ENCODE assay signal across 14 mouse cellular contexts in genomic region chr4:32952681-32953080, GRCm38 (mm10). TPM values are rescaled to one million over a fixed set of nuclear protein-coding genes. Genes with fewer than 3 reads are reported as not detected.
DNase-seq lines count a peak whose midpoint lies in the region; ATAC-seq and TF ChIP-seq lines count a peak whose summit lies in the region.
"Had no signal": no experiment of that assay in that cellular context is flagged by ENCODE, and none has a peak within 500 bp of the region (broad histone marks: within the 10 kb centered on the region; RNA-seq: fewer than 3 reads in every experiment).

No protein-coding gene starts in this region.

- peaks cover 13% of the 10 kb centered on the region for H3K27me3 ChIP-seq in heart, embryonic 15.5 days
- H3K27me3 ChIP-seq in stomach, embryonic 14.5 days (ENCODE audit: control insufficient read depth, insufficient read depth, low read length): no peaks in the 10 kb centered on the region
- H3K27me3 ChIP-seq in stomach, postnatal 0 days (ENCODE audit: control insufficient read depth, insufficient read depth, low read length): no peaks in the 10 kb centered on the region
- H3K27me3 ChIP-seq in limb, embryonic 12.5 days: peaks cover 23% of the 10 kb centered on the region; the same call in 1 of the 2 replicates

- H3K27ac ChIP-seq in heart, embryonic 15.5 days: no peak overlapping the region
- no peak overlapping the region for H3K27ac ChIP-seq in stomach, embryonic 14.5 days (ENCODE audit: low read length)
- H3K27ac ChIP-seq in stomach, postnatal 0 days (replicated peaks): no peak overlapping the region
- H3K27ac ChIP-seq in limb, embryonic 12.5 days: no peak overlapping the region
- H3K27ac ChIP-seq: forebrain, embryonic 13.5 days had no signal

- no peaks in the 10 kb centered on the region for H3K9me3 ChIP-seq in heart, embryonic 15.5 days (replicated peaks)
- no peaks in the 10 kb centered on the region for H3K9me3 ChIP-seq in stomach, embryonic 14.5 days (ENCODE audit: control insufficient read depth, low read depth, low read length)
- H3K9me3 ChIP-seq in stomach, postnatal 0 days (ENCODE audit: control insufficient read depth, low read length): no peaks in the 10 kb centered on the region
- no peaks in the 10 kb centered on the region for H3K9me3 ChIP-seq in limb, embryonic 12.5 days
- H3K9me3 ChIP-seq: forebrain, embryonic 13.5 days had no signal

- no peaks in the 10 kb centered on the region for H3K36me3 ChIP-seq in heart, embryonic 15.5 days
- H3K36me3 ChIP-seq in stomach, embryonic 14.5 days (ENCODE audit: control insufficient read depth, insufficient read depth, low read length): no peaks in the 10 kb centered on the region
- H3K36me3 ChIP-seq in stomach, postnatal 0 days (ENCODE audit: control insufficient read depth, insufficient read depth, low read length): no peaks in the 10 kb centered on the region
- no peaks in the 10 kb centered on the region for H3K36me3 ChIP-seq in limb, embryonic 12.5 days

- H3K4me2 ChIP-seq in heart, embryonic 15.5 days: peak overlapping the region; percentile 95; the same call in 1 of the 2 replicates
- peak overlapping the region; percentile 97 for H3K4me2 ChIP-seq in stomach, embryonic 14.5 days (replicated peaks; ENCODE audit: low read depth, low read length)
- H3K4me2 ChIP-seq in stomach, postnatal 0 days (replicated peaks; ENCODE audit: low read depth): no peak overlapping the region; the same call in 1 of the 2 replicates
- H3K4me2 ChIP-seq in limb, embryonic 12.5 days: peak overlapping the region; percentile 89

- TF ChIP-seq CTCF in stomach, postnatal 0 days (IDR thresholded peaks at IDR 0.05; ENCODE audit: low read depth): no peak

- peaks cover 24% of the 10 kb centered on the region for H3K4me1 ChIP-seq in heart, embryonic 15.5 days (replicated peaks)
- H3K4me1 ChIP-seq in stomach, embryonic 14.5 days (ENCODE audit: control insufficient read depth, insufficient read depth, low read length): peaks cover 10% of the 10 kb centered on the region; the same call in 1 of the 2 replicates
- 0 out of 2 replicates have a peak, but pooled peaks cover 2% of the 10 kb centered on the region for H3K4me1 ChIP-seq in stomach, postnatal 0 days (replicated peaks; ENCODE audit: control insufficient read depth, insufficient read depth)
- H3K4me1 ChIP-seq in limb, embryonic 12.5 days (replicated peaks): peaks cover 22% of the 10 kb centered on the region

- 0 out of 2 replicates have a peak overlapping the region, but pooled peaks have one; percentile 78 for H3K4me3 ChIP-seq in heart, embryonic 15.5 days
- H3K4me3 ChIP-seq in stomach, embryonic 14.5 days (ENCODE audit: low read depth, low read length): no peak overlapping the region
- no peak overlapping the region for H3K4me3 ChIP-seq in stomach, postnatal 0 days (ENCODE audit: low read depth, low read length)
- peak overlapping the region; percentile 69 for H3K4me3 ChIP-seq in limb, embryonic 12.5 days (replicated peaks)

- no peak for ATAC-seq in heart, embryonic 15.5 days (replicated peaks; ENCODE audit: insufficient number of reproducible peaks, insufficient read depth, low FRiP score, low read depth)
- no peak for ATAC-seq in stomach, embryonic 14.5 days (ENCODE audit: insufficient number of reproducible peaks, insufficient read depth, low FRiP score, low read depth)
- ATAC-seq in stomach, postnatal 0 days (ENCODE audit: low FRiP score, low TSS enrichment): no peak
- no peak for ATAC-seq in limb, embryonic 12.5 days (ENCODE audit: insufficient number of reproducible peaks, insufficient read depth, low FRiP score, low TSS enrichment, low read depth)
- no peak for ATAC-seq in monocyte, adult 5-6 weeks (replicated peaks; ENCODE audit: insufficient number of reproducible peaks, low FRiP score, low TSS enrichment, poor library complexity, severe bottlenecking)
- ATAC-seq: forebrain, embryonic 13.5 days had no signal

- no peak for TF ChIP-seq EP300 in stomach, postnatal 0 days (optimal IDR thresholded peaks at IDR 0.05)

- WGBS in heart, embryonic 15.5 days: 17% methylated on average over 7 of the region's 7 CpGs
- 3% methylated on average over 7 of the region's 7 CpGs for WGBS in stomach, embryonic 14.5 days
- WGBS in stomach, postnatal 0 days: 10% methylated on average over 7 of the region's 7 CpGs
- 2% methylated on average over 7 of the region's 7 CpGs for WGBS in limb, embryonic 12.5 days

- H3K9ac ChIP-seq in heart, embryonic 15.5 days: no peak overlapping the region
- no peak overlapping the region for H3K9ac ChIP-seq in stomach, embryonic 14.5 days (replicated peaks; ENCODE audit: low read depth, low read length)
- H3K9ac ChIP-seq in stomach, postnatal 0 days (ENCODE audit: low read length): no peak overlapping the region
- no peak overlapping the region for H3K9ac ChIP-seq in limb, embryonic 12.5 days (replicated peaks)
- H3K9ac ChIP-seq: forebrain, embryonic 13.5 days; lung, embryonic 14.5 days had no signal

- intact Hi-C loops in heart, postnatal 10 days (cut with DNase I): loop anchor here (5.0 kb wide), 4 partner anchors 165 to 365 kb away; no protein-coding TSS in a partner anchor

- DNase-seq in heart, postnatal 10 days: no peak
- DNase-seq in stomach, postnatal 0 days (ENCODE audit: low spot score): no peak
- no peak for DNase-seq in retina, embryonic 14.5 days (ENCODE audit: low spot score)
- DNase-seq in gastrocnemius, postnatal 10 days: no peak
- DNase-seq: adrenal gland, postnatal 36 days; cerebellum, postnatal 14 days; layer of hippocampus, postnatal 36 days; lung, embryonic 14.5 days; right cerebral cortex, postnatal 25 days had no signal

RNA-seq across cellular contexts. Expression of gene Ankrd6, which starts 2.0 kb away (rescaled TPM):
- polyA plus RNA-seq in heart, embryonic 15.5 days (2015; fragmentation: Nextera tagmentation; extraction: Ambion mirVana): 4.1 and 6.3 TPM in 2 replicates
- 1 to 10 TPM; 3.5 to 6.3 TPM for total RNA-seq in heart, postnatal 10 days (2021)
- polyA plus RNA-seq in stomach, embryonic 14.5 days (2014; fragmentation: Nextera tagmentation; extraction: Ambion mirVana): 5.6 and 6.9 TPM in 2 replicates
- polyA plus RNA-seq in stomach, postnatal 0 days (2015; fragmentation: Nextera tagmentation; extraction: Ambion mirVana): 2.2 and 2.3 TPM in 2 replicates
- 13.6 and 14.0 TPM in 2 replicates for polyA plus RNA-seq in limb, embryonic 12.5 days (2016; fragmentation: Nextera tagmentation; extraction: Ambion mirVana)
- not detected in 3 replicates for total RNA-seq in monocyte, adult 5-6 weeks (2017)
- 1 to 10 TPM; 2.9 to 3.5 TPM for total RNA-seq in gastrocnemius, postnatal 10 days (2021)

RNA-seq across cellular contexts. Expression of gene Rragd, which starts 30.2 kb away (rescaled TPM):
- 42.1 and 52.3 TPM in 2 replicates for polyA plus RNA-seq in heart, embryonic 15.5 days (2015; fragmentation: Nextera tagmentation; extraction: Ambion mirVana)
- 10 to 100 TPM; 74.1 to 88.3 TPM for total RNA-seq in heart, postnatal 10 days (2021)
- polyA plus RNA-seq in stomach, embryonic 14.5 days (2014; fragmentation: Nextera tagmentation; extraction: Ambion mirVana): 7.1 and 11.0 TPM in 2 replicates
- polyA plus RNA-seq in stomach, postnatal 0 days (2015; fragmentation: Nextera tagmentation; extraction: Ambion mirVana): 1.7 and 2.8 TPM in 2 replicates
- 23.9 and 26.0 TPM in 2 replicates for polyA plus RNA-seq in limb, embryonic 12.5 days (2016; fragmentation: Nextera tagmentation; extraction: Ambion mirVana)
- total RNA-seq in monocyte, adult 5-6 weeks (2017): 0.19 to 0.64 TPM (median 0.29 TPM) in 3 replicates
- total RNA-seq in gastrocnemius, postnatal 10 days (2021): 10 to 100 TPM; 85.6 to 93.7 TPM

Comparison
In these comparisons a context has a peak if more than half of its experiments do, and no peak if none do; other contexts are left out.
1. H3K4me3 ChIP-seq: peak in heart, embryonic 15.5 days (single experiment) and limb, embryonic 12.5 days (single experiment); none in stomach, embryonic 14.5 days (single experiment) and stomach, postnatal 0 days (single experiment).